Mouse (Mus musculus) brain, adult 2 months (tissue): ENCODE results near the gene Polr2c.

Experiments used
- DNase-seq: peaks from one replicate; pipeline ENCODE4 v3.0.0; 2011; ENCODE audit warnings: low read depth, low spot score

The Polr2c gene

DNA sequence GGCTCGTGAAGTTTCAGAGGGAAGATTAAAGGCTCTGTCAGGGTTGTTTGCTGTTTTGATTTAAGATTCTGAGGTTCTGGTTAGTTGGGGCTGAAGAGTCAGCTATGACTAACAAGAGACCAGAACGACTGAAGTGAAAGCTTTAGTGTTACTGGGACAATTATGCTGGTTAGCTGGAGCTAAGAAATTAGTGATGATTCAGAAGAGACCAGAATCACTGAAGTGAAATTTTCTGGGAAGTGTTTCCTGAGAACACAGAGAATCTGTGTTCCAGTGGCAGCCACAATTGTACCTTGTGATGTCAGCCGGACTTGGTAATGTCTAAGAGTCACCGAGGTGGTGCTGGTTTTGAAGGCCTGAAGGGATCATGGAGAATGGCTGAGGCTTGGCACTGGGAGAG lies 23.5 kb downstream of the Polr2c start:
- no peak for DNase-seq

DNA sequence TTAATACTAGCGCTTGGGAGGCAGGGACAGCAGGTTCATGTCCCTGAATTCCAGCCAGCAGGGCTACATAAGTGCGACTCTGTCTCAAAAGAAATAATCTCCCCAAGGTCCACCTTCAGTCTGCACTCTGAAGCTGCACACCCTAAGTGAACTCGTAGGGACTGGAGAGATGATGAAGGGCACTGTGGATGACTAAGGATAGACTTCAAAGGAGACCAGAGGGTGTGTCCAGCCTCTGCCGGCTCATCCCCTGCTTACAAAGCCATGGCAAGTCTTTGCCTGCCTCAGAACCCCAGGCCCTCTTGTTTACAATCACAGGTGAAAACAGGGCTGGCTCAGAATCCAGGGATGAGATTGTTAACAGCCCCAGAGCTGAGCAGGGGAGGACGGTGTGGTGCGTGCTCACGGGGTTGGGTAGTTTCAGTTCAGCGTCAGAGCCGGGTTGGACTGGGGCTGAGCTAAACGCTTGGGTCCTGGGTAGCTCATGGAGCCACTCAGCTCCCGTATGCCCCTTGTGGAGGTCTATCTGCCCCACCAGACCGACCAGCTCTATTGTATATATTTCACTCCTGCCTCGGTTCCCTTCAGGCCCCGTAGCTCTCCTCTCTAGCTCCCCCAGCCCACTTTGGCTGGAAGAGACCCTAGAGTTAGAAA lies 31.3 kb downstream of the Polr2c start:
- DNase-seq, result no peak

DNA sequence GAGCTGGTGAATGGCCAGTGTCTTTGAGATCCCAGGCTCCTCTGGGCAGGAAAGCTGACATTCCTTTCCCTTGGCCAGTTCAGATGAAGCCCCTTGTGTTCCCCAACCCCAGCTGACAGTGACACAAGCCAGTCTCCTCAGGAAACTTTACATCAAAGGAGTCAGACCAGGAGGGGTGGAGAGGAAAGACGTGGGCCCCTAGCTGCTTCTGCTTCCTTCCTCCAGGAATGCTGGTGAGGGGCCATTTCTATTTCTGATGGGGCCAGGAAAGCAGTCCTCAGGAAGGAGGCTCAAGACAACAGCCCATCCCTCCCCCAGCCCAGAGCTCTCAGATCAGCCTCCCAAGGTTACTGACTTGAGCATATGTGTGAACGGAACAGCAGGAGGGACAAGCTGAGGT lies 35.7 kb downstream of the Polr2c start:
- no peak for DNase-seq

DNA sequence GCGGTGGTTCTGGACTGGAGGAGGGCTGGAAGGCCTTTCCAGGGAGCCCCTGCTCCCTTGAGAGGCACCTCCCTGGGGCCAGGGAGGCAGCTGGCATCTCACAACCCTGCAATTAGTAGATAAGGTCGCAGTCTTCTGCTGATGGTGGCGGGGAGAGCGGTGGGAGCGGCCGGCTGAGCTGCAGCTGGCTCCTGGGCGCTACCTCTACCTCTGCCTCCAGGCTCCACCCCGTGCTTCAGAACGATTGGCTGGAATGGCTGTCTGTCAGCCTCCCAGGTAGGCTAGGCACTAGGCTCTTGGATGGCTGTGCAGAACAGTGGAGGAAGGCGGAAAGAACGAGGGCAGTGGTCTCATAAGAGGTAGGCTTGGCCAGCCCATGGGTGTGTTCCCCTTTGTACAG lies 42.0 kb downstream of the Polr2c start:
- no peak for DNase-seq

DNA sequence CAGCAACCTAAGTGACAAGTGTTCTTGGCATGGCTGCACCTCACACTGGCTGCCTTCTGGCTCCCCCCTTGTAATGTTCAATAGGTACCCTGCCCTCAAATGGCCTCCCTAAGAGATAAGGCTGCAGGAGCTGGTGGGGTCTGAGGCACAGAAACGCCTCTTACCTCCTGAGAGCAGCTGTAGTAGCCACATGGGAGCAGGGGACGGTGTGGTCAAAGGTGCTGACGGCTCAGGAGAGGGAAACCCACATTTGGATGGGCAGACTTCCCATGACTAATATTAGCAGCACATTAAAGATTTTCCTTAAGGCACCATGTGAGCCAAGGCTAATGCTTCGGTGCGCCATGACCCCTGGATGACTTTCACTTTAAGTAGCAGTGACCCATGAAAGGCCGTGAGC lies 43.4 kb downstream of the Polr2c start:
- DNase-seq, result no peak

DNA sequence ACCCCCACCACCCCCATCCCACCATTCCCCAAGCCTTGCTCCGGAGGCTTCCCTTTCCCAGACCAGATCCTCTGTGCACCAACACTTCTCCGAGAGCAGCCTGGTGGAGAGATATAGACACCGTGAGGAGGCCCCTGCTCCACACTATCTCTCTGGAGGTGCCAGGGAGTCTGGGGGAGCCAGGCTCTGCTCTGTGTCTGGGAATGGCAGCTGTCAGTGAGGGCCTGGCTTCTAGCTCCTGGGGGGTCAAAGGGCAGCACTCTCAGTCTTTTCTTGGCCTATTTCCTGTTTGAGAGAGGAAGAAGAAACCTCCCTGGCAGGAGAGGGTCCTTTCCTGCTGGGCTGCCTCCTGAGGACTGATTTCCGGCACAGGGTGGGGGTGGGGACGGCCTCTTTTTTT lies 43.8 kb downstream of the Polr2c start:
- no peak for DNase-seq

DNA sequence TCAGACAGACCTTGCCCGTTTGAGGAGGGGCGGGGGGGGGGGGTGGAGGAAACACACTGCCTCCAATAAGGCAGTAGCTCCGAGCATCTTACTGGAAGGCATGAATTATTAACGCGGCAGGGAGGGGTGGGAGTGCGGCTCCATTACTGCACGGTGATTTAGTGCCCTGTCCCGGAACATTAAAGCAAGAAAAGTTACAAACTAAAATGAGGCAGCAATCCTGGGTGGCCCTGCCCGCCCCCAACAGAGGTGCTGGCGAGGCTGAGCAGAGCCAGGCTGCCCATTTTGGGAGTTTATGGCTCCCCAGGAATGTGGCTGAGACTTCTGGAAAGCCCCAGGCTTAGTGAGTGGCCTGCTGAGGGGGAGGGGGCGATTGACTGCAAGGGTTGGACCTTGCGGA lies 46.5 kb downstream of the Polr2c start:
- DNase-seq, result no peak

DNA sequence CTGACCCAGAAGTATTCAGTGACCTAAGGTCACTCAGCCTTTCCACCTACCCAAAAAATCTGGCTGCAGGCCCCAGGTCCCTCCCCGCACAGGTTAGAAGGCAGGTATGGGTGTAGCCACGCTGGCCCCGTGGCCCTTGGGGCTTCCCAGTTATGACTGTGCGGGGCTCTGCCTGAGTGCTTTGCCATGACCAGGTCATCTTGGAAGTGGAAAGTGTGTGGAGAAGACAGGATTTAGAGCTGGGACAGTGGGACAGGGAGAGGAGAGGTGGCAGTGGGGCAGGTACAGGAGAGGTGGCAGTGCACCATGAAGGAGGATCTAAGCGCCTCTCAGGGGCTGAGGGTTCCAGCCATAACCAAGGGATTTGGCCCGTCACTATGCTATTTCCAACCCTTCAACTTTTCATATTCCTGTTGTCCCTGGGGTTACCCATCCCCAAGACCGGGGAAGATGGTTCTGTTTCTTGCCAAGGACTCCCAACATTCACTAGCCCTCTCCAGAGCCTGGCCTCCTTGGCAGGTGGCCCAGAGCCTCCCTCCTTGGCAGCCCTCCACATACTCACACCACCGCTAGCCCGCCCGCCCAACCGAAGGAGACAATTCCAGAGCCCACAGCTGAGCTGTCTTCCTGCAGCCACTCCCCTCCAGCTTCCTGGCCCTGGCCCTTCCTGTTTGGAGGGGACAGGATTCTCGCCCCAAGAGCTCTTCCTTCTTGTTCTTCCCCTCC lies 47.4 kb downstream of the Polr2c start:
- peak; percentile 32 for DNase-seq

DNA sequence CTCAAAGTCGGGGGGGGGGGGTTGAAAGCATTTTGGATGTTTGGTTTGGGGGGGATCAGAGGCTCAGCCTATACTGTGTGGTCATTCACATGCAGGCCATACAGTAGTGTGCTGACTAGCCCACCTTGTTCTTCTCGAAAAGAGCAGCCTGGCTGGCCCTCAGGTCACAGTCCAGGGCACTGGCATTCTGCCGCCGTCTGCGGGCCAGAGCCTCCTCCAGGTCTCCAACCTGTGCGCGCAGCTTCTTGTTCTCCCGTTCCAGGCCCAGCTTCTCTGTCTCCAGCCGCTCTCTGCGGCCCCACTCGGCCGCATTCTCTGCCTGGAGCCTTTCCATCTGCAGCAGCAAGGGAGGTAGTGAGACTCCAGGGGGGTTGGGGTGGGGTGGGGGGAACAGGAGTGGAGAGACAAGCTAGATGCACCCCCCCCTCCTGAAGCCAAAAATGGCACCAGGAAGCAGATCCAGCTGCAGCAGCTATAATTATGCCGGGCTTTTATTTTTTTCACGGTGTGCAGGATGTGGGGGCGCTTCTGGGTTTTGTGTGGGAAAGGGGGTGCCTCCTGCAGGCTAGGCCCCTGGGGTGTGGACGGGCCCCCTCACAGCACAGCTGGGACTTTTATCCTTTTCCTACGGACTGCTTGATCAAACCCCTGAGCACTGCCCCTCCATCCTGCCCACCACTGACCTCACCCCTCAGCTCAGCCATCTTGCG lies 50.5 kb downstream of the Polr2c start:
- peak; percentile 76 for DNase-seq

DNA sequence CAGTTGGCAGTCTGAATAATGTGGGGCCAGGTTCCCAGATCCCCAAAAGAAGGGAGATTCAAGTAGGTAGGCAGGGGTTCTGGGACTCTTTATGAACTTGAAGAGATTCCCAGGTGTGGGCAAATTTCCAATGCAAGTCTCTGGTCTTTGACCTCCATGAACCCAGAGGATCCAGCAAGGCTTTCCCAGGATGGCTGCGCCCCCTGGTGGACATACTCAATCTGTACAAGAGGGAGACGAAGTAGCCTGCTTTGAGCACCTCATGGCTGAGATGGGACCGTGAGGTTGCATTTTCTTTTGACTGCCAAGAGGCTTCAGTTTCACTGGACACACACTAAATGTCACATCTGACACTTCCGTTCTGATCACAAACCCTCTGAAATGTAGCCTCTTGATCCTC lies 51.6 kb downstream of the Polr2c start:
- DNase-seq, result peak; percentile 85

DNA sequence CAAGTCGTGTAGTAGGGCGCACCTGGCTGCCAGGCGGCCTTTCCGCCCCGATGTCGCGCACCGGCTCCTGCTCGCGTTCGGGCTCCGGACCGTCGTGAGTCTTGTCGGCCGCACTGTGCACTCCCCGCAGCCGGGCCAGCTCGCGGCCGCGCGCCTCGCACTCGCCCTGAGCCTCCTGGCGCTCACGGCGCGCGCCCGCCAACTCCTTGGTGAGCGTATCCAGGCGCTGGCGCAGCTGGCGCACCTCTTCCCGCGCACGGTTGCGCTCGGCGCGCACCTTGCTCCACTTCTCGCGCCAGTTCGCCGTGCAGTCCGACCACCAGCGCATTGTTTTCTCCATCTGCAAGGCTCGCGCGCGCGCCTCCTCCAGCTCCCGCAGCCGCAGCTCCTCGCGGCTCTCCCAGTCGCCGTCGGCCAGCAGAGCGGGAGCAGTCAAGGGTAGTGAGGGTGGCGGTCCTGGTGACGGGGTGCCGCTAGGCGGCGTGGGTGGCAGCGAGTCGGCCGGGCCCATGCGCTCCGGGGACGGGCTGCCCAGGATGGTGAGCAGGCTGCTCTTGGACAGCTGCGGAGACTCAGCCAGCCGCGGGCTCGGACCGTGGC lies 55.9 kb downstream of the Polr2c start:
- DNase-seq, result peak; percentile 56

DNA sequence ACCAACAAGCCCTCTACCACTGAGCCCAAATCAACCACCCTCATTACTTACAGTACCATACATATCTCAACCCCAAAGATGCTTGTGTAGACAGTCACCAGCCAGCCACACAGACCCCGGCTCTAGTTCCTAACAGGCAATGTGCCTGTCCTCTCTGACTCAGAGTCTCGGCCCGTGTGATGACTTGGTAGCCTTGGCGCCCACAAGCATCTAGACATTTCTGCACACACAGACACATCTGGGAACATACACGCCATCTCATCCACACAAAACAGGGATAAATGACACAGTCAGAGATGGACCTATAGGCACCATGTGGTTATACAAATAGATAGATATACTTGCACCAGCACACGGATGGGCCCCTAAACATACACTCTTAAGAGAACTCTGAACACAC lies 57.0 kb downstream of the Polr2c start:
- no peak for DNase-seq

DNA sequence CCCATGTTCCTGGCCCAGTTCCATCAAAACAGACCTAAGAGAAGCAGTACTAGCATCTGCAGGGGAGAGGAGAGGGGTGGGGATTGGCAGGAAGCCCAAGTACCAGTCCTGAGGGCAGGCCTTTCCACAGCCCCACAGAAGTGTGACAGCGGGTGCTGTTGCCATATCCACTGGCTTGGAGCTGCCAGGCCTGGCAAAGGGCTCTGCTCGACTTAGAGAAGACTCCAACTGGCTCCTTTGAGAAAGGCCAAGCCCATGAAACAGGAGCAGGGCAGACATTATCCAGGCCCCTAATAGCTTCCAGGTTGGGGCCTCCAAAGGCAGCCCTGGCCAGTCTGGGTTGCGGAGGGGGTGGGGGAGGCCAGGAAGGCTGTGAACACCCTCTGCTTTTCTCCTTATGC lies 57.5 kb downstream of the Polr2c start:
- no peak for DNase-seq

DNA sequence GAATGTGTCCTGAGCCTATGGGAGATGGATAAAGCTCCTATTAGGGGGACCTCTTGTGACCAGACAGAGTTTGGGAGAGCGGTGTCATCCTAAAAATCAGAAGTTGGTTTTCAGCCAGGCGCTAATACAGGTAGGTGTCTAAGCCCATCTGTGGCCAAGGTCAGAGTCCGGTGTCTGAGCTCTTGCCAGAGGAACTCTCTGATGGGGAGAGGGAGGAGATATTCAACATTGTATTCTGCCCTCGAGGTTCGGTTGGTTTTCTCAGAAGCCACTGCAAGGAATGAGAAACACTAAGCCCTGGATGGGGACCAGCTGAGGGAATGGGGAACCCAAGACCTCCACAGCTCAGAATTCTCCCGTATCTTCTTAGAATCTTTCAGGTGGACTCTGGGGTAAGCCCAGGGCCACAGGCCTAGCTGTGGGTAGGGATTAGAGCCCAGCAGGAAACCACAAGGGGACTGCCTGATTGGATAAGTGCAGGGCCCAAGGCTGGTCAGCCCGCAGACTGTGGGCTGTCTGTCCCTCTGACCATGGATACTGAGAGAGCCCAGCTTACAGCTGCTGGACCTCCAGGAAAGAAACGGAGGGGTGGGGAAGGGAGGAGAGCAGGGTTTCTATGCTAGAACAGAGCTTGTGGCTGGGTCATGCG lies 59.2 kb downstream of the Polr2c start:
- no peak for DNase-seq

DNA sequence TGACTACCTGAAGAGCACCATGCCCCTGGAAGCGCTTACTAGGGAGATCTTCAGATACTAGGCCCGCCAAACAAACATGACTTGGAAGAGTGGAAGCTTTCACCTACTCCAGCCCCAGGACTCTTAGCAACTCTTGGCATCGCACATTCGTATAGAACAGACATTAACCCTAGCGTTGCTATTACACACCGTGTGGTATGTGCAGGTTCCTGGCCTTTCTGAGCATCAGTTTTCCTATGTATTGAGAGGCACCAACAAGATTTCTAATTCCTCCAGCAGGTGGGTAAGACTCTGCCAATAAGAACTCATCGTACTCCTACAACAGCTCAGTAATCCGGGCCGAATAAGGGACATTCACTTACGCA lies 59.7 kb downstream of the Polr2c start:
- DNase-seq, result no peak

DNA sequence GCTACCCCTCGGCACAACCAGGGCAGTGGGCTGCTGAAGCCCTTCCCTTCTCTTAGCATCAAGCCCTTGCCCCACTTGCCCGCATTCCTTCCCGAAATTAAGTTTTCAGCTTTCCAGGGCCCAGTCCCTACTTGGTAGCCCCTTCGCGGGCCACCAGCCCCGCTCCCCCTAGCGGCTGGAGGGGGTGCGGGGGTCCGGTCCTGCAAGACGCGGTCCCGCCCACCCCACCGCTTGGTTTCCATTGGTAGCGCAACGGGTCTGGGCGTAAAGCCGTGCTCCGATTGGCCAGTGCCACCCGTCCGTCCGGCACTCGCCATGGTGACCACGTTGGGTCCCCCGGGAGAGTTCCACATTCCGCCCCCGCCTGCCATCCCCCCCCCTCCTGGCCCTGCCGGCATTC lies 60.1 kb downstream of the Polr2c start:
- peak; percentile 65 for DNase-seq

DNA sequence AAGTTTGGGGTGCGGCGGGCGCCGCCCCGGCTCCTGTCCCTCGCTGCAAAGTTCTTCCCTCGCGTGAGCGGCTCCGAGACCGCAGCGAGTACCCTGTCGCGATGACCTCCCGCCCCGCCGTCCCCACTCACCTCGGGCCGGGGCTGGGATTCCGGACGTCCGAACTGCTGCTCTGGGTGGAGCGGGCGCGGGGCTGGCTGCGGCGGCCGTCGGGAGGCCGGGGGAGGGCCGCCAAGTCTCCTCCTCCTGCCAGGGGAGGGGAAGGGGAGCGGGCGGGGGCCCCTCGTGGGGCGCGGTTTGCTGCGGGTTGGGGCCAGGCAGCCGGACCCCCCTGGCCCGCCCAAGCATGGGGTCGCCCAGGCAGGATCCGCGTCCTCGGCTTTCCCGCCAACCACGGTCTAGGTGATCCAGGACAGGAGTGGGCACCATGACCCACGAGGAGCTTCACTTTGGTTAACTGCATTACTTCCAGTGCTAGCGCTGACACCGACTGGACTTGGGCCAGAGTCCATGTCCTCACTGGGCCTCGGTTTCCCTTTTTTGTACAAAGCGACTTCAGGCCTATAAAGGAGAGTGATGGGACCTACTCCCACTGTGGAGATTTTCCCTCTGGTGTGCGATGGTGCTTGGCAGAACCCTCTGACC lies 60.7 kb downstream of the Polr2c start, which contains the start of gene Ccdc102a:
Gene Ccdc102a, minus strand, starts transcription at position 248 of the 645 bp plus-strand sequence.
- no peak for DNase-seq

DNA sequence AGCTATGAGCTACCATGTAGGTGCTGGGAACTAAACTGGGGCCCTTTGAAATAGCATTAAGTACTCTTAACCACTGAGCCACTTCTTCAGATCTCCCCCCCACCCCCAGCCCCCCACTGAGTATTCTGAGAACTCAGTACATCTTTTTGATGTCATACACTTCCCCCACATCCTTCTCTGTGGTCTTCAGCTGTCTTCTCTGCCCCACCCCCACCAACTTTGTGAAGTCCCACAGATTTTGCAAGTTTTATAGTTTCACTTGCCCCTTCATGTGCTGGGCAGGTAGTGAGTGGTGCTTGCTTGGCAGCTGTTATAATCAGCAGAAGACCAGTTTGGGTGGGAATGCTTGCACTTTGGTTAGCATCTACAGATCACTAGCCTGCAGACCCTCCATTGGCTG lies 62.0 kb downstream of the Polr2c start:
- no peak for DNase-seq

DNA sequence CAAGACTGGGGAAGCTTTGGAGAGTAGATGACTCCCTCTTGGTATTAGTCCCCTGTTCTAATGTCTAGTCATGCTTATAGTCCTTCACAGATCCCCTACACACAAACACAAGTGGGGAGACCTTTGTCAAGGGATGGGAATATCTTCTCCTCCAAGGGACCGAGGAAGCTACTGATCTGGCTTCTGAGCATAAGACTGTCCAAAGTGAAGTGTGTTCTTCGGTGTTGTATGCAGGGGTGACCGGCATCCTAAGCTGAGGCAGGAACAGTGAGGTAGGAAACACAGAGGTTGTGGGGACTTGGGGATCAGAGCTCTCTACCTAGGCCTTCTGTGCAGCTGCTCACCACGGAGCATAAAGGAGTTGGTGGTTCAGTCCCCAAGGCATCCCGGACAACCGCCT lies 64.9 kb downstream of the Polr2c start:
- DNase-seq, result no peak

DNA sequence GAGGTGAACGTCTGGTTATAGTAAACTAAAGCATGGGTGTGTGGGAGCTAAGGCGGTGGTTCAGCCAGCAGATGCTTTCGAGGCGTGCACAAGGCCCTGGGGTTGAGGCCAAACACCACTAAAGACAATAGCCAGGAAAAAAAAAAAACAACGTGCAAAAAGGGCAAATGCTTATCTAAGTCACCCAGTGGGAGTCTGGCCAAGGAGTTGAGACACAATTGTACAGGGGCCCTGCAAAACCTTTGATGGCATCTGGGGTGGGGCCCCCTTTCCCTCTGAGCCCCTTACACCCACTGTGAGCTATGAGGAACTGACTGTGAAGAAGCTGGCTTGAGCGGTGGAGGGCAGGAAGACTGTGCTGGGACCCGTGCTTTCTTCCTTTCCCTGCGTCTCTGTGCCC lies 65.4 kb downstream of the Polr2c start:
- no peak for DNase-seq
